Mouse (Mus musculus) spleen, adult 2 months (tissue): Measurements from ENCODE around the gene Tmem44. TPM values are rescaled to one million over a fixed set of nuclear protein-coding genes. Genes with fewer than 3 reads are reported as not detected.

Experiments used
- DNase-seq, 2 experiments: peaks; one replicate each; pipeline versions ENCODE4 v3.0.0 to v3.0.0-alpha.2; 2012 to 2021; ENCODE audit warnings: low spot score in 2 of 2, low read depth in 1 of 2
- H3K27ac ChIP-seq: fragments of 200-500 bp; 2 replicates; pipeline ENCODE4 v1.5.1; 2012; ENCODE audit warnings: low read length, inconsistent platforms; ENCODE audit not compliant: insufficient read depth
- H3K27me3 ChIP-seq: fragments of 200-500 bp; 2 replicates; pipeline ENCODE4 v1.6.1; 2012; ENCODE audit warnings: mild to moderate bottlenecking, moderate library complexity, low read length, inconsistent platforms; ENCODE audit not compliant: control insufficient read depth, insufficient read depth
- H3K36me3 ChIP-seq: fragments of 200-500 bp; 2 replicates; pipeline ENCODE4 v1.6.1; 2012; ENCODE audit warnings: mild to moderate bottlenecking, low read length, inconsistent platforms; ENCODE audit not compliant: control insufficient read depth, insufficient read depth
- H3K4me1 ChIP-seq: fragments of 200-500 bp; 2 replicates; pipeline ENCODE4 v1.6.1; 2011; ENCODE audit warnings: inconsistent platforms; ENCODE audit not compliant: control insufficient read depth, insufficient read depth, insufficient read length
- H3K4me3 ChIP-seq: fragments of 200-500 bp; 2 replicates; pipeline ENCODE4 v1.5.1; 2011; ENCODE audit warnings: mild to moderate bottlenecking, inconsistent platforms; ENCODE audit not compliant: insufficient read depth, insufficient read length; ENCODE audit errors: extremely low read depth
- CTCF ChIP-seq: fragments of 200-500 bp; IDR thresholded peaks from 2 replicates; pipeline ENCODE4 v1.5.1; 2011; ENCODE audit warnings: mild to moderate bottlenecking, inconsistent platforms; ENCODE audit not compliant: insufficient read depth, insufficient read length, insufficient replicate concordance; ENCODE audit errors: extremely low read depth
- POLR2A ChIP-seq: fragments of 200-500 bp; IDR thresholded peaks from 2 replicates; pipeline ENCODE4 v1.6.1; 2011; ENCODE audit warnings: low read depth, low read length, inconsistent platforms
- WGBS: fragments of 180-500 bp; shearing (Covaris S2); methylation state at CpG from one replicate; pipeline ENCODE4 v1.1.7; 2018; 5-methylcytosine and 5-hydroxymethylcytosine counted together
- polyA plus RNA-seq: library from polyadenylated mRNA; depleted of rRNA; stranded (reverse); fragments of >200 nt; gene quantifications from 2 replicates; pipeline ENCODE4 v1.2.3, GENCODE M21; 2012

Gene Tmem44
- polyA plus RNA-seq, 1 experiment, result 3.5 TPM

DNA sequence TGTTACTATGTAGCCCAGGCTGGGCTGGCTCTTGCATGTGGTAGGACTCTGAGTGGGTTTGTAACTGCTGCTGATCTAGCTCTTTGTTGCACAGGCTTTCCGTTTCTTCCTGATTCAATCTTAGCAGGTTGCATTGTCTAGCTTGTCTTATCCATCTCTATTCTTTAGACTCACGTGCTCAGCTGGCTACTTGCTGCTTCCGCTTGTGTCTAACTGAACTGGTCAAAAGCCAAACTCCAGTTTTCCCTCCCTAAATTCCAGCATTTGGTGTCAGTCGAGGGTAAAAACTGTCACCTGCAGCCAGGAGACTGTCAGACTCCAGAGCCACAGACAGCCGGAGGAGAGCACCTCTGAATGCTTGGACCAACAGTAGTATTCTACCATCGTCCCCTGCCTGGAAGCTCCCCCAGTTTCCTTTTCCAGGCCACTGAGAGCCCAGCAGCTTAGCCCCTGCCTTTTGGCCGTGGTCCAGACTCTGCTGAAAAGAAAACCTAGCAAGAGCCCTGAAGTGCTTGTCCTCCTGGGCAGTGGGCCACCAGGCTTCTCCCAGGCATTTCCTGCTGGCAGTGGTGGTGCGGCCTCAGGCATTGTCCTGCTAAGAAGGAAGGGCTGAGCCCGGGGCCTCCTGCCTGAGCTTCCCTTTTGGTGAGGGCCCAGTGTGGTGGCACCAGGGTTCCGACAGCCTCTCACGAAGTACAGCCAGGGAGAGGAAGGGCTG, 2.1 kb upstream of the Tmem44 start:
- H3K4me1 ChIP-seq, result peaks cover 4% of the 10 kb centered on the region
- no peak overlapping the region for H3K27ac ChIP-seq
- 39% methylated on average over 11 of the region's 11 CpGs for WGBS
- no peaks in the 10 kb centered on the region; the same call in 1 of the 2 replicates for H3K36me3 ChIP-seq
- H3K27me3 ChIP-seq, result peaks cover 7% of the 10 kb centered on the region
- TF ChIP-seq CTCF (no peak), POLR2A (no peak)
- no peak overlapping the region for H3K4me3 ChIP-seq
- peak in 1 of 2 experiments; percentile 9 for DNase-seq

DNA sequence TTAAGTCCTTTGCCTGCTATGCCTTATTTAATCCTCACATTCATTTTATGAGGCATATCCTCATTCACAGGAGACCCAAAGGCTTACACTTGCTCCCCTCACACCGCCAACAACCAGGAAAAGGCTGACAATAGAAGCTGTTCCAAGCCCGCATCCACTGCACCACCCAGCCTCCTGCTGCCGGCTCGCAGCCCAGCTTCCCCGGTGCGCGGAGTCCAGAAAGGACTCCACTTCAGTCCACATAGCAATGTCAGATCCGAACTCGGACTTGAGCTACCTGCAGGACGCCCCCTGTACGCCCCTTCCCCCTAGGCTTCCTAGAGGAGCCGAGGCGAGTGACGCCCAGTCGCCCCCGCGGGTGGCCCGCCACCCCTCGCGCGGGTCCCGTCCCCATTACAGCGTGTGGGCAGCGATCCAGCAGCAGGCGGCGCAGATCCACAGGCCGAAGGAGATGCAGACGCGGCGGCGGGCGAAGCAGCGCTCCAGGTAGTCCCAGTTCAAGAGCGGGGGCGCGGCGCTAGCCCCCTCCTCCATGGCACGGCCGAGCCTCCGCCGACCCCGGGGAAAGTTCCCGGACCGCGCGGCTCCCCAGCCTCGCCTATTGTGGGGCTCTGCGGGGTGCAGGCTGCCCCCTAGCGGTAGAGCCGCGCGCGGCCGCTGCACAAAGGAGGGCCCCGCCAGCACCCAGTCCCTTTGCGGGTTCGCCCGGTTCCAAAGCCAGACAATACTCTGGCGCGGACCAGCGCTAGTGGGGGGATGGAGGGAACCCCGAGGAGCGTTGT, 485 bp downstream of the Tmem44 start:
- under 1% methylated on average over 63 of the region's 63 CpGs for WGBS
- Histone ChIP-seq H3K36me3 (no peaks in the 10 kb centered on the region), H3K27me3 (peaks cover 7% of the 10 kb centered on the region), H3K4me3 (peak overlapping the region; percentile 69), H3K4me1 (peaks cover 4% of the 10 kb centered on the region), H3K27ac (no peak overlapping the region)
- TF ChIP-seq CTCF, result peak; percentile 82
- TF ChIP-seq POLR2A, result no peak
- peak; percentile 32 to 59 for DNase-seq

DNA sequence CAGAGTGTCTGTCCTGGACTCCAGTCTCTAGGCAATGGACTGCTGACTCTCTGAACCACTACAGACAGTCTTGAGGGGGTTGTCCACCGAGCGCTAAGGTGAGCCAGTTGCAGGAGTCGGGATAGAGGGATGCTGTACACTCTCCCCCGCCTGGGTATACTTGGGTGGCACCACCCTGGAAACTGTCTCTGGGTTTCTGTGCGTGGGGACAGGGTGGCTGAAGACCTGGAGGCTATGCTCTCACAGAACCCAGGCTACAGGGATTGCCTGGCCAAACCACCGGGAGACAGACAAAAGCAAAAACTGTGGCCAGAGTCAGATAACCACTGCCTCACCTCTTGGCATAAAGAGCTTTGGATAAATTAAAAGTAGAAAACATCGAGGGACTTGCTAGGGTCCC, 1.1 kb downstream of the Tmem44 start:
- 85% methylated on average over 7 of the region's 7 CpGs for WGBS
- H3K4me1 ChIP-seq, result peaks cover 4% of the 10 kb centered on the region
- H3K27ac ChIP-seq, result no peak overlapping the region
- DNase-seq, result no peak
- no peaks in the 10 kb centered on the region for H3K36me3 ChIP-seq
- peaks cover 7% of the 10 kb centered on the region for H3K27me3 ChIP-seq
- H3K4me3 ChIP-seq, result no peak overlapping the region
- no peak for TF ChIP-seq POLR2A
- TF ChIP-seq CTCF, result no peak

DNA sequence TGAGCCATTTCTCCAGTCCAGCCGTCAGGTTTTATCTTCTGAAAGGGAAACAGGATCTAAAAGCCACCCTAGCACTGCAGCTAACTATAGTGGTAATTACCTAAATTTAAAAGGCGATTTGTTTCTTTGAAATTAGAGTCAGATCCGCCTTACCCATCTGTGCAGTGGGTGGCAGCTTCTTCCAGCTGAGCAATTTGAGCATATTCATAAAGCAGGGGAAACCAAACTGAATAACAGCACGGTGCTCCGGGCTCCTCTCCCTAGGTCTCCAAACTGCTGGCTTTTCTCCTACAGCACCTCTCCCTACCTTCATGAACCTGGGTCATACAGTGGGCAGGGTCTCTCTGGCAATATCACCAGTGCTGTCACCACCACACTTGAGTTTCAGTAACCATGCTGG, 2.4 kb downstream of the Tmem44 start:
- Histone ChIP-seq H3K4me3 (no peak overlapping the region), H3K36me3 (no peaks in the 10 kb centered on the region), H3K27me3 (peaks cover 7% of the 10 kb centered on the region), H3K4me1 (peaks cover 4% of the 10 kb centered on the region), H3K27ac (no peak overlapping the region)
- TF ChIP-seq CTCF (no peak), POLR2A (no peak)
- 93% methylated on average over 5 of the region's 5 CpGs for WGBS
- no peak for DNase-seq

DNA sequence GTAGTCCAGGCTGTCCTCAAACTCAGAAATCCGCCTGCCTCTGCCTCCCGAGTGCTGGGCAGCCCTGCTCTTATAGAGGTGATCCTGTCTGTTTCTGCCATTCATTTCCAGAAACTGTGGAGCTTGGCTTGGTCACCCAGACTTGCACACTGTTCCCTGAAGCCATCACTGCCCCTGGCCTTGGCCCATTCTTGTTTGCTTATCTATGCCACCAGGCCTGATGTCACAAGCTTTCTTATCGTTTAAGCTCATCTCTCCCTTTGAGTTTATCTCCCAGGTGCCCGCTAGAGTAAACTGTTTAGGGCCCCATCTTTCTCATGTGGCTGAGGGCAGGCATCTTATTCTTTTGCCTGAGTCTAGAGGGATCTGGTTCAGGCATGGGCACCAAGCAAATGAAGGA, 5.9 kb downstream of the Tmem44 start:
- no peak for TF ChIP-seq CTCF
- TF ChIP-seq POLR2A, result no peak
- H3K4me3 ChIP-seq, result no peak overlapping the region

DNA sequence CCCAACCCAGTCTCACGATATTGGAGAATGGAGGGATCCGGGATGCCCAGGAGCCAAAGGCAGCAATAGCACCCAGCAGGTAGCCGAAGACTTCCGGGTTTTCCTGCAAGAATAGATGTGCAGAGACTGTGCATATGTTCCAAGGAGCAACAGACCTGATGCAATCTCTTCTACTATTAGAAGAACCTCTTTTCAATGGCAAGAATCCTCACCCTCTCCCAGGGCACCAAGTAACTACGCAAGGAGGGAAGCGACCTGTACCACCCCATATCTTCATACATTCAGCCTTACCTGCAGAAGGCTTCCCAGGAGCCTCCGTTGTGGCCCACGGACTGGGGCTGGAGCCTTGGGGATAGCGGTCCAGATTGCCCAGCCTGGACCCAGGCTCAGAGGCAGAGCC, 7.3 kb downstream of the Tmem44 start:
- no peak for DNase-seq
- WGBS, result 93% methylated on average over 9 of the region's 9 CpGs
- TF ChIP-seq CTCF (no peak), POLR2A (no peak)

More for the DNA sequence above, 5.9 kb downstream of the Tmem44 start:
- WGBS, result 79% methylated on average over 4 of the region's 4 CpGs
- H3K4me1 ChIP-seq, result no peaks in the 10 kb centered on the region
- no peak for DNase-seq
- H3K27me3 ChIP-seq, result peaks cover 1% of the 10 kb centered on the region; the same call in 1 of the 2 replicates
- H3K27ac ChIP-seq, result no peak overlapping the region
- H3K36me3 ChIP-seq, result no peaks in the 10 kb centered on the region

More for the DNA sequence above, 7.3 kb downstream of the Tmem44 start:
- H3K36me3 ChIP-seq, result no peaks in the 10 kb centered on the region
- H3K27ac ChIP-seq, result no peak overlapping the region
- no peaks in the 10 kb centered on the region for H3K4me1 ChIP-seq
- no peaks in the 10 kb centered on the region for H3K27me3 ChIP-seq
- H3K4me3 ChIP-seq, result no peak overlapping the region
